Mouse (Mus musculus) spleen, embryonic (tissue): ENCODE data around the gene Ehmt1.

ENCODE experiments used
- CTCF ChIA-PET: fragments of 350-600 bp; sonication (Branson Sonifier 250); formaldehyde crosslinking; loops from one replicate; lab custom pipeline; 2022; lab: Charles Lee

The Ehmt1 gene

GRCm38 (mm10) chr2:24809746-24810145 is 109.7 kb downstream of the Ehmt1 start:
- CTCF ChIA-PET: no interaction called here

DNA sequence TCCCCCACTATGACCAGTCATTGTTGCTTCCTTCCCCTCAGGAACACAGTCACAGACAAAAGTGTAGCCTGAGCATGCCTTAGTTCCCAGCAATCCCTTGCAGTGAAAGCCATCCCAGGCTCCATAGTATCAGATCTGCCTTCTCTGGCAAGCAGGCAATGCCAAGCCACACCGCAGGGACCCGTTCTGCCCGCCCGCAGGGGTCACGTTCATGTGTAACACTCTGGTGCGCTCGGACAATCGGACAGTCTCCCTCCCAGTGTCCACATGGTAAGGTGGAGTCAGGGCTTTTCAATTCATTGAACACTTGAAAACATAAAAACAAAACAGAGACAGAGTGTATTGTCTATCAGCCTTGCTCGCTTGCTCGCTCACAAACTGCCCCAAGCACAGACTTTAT is 111.7 kb downstream of the Ehmt1 start:
- CTCF ChIA-PET: no interaction called here

DNA sequence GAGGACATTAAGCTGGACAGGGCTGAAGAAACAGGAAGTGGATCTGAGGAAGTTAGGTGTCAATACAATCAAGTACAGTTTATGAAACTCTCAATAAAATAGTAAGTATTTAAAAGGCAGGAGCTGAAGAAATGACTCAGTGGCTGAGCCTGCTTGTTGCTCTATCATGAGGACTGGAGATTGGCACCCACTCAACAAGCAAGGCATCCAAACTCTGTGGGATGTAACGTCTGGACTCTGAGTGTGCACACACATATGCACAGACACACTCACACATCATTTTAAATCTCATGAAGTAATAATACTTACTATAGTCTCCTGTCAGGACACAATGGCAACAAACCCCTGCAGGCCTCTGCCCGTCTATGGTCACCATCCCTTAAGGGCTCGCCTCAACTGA is 112.4 kb downstream of the Ehmt1 start:
- CTCF ChIA-PET: no interaction called here

DNA sequence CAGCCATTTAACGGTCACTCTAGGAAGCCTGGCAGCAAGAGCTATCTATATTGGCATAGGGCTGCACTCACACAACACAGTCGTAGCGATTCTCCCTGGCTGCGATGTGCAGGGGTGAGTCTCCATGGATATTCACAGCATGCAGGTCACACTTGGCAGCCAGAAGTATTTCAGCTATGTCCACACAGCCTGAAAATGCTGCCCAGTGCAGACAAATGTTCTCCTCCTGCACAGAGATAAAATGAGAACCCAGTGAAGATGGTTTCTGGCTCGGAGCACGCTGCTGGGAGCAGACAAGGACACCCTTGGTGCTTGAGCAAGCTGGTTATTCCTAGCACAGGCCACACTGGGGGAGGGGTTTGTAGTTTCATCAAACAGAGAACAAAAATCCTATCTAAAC is 113.3 kb downstream of the Ehmt1 start:
- CTCF ChIA-PET: no interaction called here

DNA sequence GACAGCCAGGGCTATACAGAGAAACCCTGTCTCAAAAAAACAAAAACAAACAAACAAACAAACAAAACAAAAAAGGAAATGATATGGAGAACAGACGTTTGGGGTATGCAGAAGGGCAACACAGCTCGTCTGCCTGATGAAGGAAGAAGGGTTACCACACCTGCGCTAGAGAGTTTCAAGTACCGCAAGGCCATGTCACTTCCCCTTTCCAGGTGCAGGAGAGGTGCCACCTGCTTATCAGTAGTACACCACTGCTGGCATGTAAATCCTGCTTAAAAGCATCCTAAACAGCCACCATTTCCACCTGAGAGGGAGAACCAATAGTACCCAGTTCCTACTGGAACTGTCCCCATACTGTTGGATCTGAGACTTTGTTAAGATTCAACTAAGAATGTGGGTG is 113.8 kb downstream of the Ehmt1 start:
- CTCF ChIA-PET: no interaction called here

DNA sequence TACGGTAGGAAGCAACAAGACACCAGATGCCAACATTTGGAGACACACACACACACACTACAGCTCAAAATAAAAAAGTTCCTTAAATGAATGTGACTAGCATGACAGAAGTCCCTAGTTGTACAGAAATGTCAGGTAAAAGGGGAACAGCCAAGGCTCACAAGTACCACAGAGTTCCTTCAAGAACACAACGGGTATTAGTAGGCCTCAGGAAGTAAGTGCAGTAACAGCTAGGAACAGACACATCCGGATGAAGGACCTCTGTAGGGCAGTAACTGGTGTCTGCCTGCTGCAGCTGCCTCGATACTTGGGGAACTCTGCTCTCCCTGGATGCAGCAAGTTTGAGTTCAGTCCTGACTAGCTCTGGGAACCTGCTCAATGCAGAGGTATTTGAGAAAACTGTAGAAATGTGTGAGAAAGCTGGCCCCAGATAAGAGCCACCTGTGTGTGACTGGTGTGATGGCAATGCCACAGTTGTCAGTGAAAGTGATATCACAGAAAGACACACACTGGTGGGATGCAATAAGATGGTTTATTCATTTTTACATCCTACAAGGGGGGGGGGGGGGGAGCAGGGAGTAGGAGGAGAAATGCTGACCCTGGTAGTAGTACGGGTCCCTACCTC is 122.5 kb downstream of the Ehmt1 start:
- CTCF ChIA-PET: no interaction called here

DNA sequence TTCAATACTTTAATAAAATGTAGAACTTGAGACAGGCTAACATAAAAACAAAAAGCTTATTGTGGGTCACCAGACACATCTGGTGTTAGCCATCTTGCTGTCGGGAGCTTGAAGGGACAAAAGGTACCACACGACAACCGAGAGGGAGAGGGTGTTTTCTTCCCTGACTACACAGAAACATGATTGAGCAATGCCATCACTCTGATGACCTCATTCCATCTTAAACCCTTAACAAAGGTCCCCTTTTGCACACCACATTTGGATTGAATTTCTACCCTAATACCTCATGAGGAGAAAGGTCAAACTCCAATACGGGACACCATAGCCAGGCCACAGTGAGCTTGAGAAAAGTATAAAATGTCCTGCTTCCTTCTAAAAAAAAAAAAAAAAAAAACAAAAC is 132.2 kb downstream of the Ehmt1 start:
- CTCF ChIA-PET: no interaction called here

GRCm38 (mm10) chr2:24781253-24781652 is 138.2 kb downstream of the Ehmt1 start:
- CTCF ChIA-PET: no interaction called here

DNA sequence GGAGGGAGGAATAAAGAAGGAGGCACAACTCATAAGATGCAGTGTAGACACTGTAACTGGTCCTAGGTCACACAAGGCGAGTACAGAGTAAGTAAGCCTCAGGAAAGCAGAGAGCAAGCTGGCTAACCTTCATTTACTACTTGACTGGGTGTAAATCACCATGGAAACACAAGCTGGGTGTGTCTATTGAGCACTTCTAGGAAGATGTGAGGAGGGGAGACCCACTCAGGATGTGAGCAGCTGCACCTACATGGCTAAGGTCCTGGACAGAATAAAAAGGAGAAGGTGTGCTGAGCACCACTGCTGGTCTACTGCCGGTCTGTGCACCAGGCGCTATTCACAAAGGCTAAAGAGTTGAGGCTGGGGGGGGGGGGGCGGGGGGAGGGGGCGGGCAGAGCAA is 142.6 kb downstream of the Ehmt1 start:
- CTCF ChIA-PET: no interaction called here

- CTCF ChIA-PET: no interaction called here
Observed at GRCm38 (mm10) chr2:24775951-24776587, 143.3 kb downstream of the Ehmt1 start.

DNA sequence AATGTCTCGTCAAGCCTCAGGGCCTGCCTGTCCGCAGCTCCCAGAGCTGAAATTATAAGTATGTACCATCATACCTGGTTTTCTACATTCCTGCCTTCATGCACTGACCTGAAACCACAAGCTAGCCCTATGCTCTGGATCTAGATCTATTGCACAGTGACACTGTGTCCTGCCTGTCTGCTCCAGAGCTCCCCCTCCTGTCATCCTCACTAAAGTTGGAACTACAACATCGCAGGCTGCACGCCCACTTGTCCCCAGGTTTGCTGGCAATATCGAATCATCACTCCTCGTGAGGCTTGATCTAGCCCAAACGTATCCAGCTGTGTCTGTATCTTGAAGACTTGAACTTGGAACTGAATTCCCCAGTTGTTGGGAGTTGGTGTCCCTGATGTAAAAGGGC is 144.6 kb downstream of the Ehmt1 start:
- CTCF ChIA-PET: no interaction called here

DNA sequence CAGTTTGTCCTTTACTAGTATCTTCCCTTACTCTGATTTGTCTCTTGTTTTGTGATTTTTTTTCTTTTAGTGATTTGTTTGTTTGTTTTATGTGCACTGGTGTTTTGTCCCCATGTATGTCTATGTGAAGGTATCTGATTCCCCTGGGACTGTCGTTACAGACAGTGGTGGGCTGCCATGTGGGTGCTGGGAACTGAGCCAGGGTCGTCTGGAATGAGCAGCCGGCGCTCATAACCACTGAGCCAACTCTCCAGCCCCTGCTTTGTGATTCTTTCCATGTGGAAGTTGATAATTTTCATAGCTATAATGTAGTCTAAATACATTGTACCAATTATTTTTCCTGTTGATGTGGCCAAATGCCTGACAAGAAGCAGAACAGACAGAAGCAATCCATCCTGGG is 148.6 kb downstream of the Ehmt1 start:
- CTCF ChIA-PET: interaction anchor here (0.6 kb wide), 1 partner anchor 1102 kb away, joined by 3 read pairs; no protein-coding TSS in a partner anchor

DNA sequence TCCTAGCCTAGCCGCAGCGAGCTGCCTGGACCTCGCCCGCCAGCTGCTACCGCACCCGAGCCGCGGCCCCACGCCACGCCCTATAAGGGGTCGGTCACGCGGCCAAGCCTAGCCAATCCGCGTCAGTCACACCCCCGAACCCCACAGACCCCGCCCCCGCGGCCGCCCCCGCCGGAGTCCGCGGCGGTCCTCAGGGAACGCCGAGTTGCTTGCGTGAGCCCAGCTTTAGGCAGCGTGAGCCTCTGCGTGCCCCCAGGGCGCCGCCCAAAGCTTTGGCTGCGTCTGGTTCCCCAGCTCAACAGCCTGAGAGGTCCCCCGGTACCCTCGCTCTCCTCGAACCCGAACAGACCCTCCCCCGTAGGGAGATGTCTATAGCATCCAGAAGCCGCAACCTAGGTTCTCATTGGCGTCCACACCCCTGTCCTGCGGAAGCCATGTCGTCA is 156.3 kb downstream of the Ehmt1 start, which contains the start of gene Cacna1b:
Cacna1b (minus strand) TSS at position 38 of the 443 bp plus-strand sequence.
- CTCF ChIA-PET: no interaction called here

DNA sequence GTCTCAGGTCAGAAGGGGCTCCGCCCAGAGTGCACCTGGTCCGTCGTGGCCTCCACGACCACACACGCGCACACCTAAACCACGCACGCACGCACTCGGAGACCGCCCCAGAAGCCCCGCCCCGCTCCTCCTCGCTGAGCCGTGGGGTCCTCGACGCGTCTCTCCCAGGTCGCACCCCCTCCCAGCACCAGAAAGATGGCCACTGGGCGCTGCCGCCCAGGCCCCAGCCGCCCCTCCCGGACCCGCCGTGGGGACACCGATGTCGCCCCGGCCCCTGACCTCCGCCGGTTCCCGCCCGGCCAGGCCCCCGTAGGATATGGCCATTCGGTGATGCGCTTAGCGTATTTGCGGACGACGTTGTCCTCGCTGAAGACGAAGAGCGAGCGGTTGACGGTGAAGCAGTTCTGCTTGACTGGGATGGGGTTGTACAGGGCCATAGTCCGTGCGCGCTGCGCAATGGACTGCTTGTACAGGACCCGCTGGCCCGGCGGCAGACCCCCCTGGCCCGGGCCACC is 156.9 kb downstream of the Ehmt1 start:
- CTCF ChIA-PET: no interaction called here

- CTCF ChIA-PET: no interaction called here
Observed at GRCm38 (mm10) chr2:24761923-24762445, 157.4 kb downstream of the Ehmt1 start.

DNA sequence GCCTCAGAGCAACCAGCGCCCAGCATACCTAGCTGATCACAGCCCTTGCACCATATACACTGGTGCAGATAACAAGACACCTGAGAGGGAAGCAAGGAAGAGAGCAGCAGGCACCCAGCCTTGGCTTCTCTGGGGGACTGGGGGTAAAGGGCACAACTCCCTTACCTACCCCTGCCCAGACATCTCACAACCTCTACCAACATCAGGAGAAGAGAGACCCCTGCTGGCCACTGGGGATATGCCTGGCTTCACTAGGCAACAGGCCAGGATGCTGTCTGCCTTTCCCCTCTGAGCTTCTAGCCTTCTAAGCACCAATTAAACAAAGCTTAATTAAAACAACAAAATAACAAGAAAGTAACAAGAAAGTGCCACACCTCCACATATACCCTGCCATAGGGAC is 164.1 kb downstream of the Ehmt1 start:
- CTCF ChIA-PET: no interaction called here

GRCm38 (mm10) chr2:24752599-24752998 is 166.8 kb downstream of the Ehmt1 start:
- CTCF ChIA-PET: no interaction called here

DNA sequence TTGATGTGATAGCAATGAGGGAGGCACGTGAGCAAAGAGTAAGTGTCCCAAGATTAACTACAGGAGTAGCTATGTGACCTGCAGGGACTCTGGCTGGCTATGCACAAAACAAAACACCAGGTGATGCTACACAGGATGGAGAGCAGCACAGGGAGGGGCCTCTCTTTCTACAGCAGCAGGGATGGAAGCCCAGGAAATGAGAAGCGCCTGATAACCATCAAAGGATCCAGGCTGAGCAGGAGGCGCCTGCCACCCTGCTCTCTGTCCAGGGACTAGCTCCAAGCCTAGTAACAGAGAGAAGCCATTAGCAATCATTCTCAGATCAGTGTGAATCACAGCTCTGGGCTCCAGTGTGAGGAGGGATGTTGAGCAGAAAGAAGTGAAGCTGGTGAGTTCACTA is 169.4 kb downstream of the Ehmt1 start:
- CTCF ChIA-PET: no interaction called here

DNA sequence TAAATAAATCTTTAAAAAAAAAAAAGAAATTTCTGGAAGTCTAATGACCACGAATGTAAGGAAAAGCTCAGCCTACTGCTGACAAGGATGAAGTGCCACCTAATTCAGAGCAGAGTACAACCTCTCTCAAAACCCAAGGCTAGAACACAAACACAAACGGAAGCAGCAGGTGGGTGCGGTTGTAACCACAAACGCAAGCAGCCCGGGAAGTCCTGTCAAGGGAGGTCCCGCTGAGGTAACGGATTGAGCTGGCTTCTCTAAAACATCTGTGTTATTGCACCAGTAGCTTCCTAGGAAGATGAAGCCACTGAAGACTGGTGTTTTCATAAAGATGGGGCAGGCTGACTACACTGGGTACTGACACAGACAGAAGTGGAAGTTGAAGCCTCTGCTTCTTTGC is 171.5 kb downstream of the Ehmt1 start:
- CTCF ChIA-PET: interaction anchor here (1.3 kb wide), 1 partner anchor 451 kb away, joined by 3 read pairs; no protein-coding TSS in a partner anchor
